Mouse (Mus musculus): ENCODE results near the gene Eif5a. TPM values are rescaled to one million over a fixed set of nuclear protein-coding genes. Genes with fewer than 3 reads are reported as not detected.
"Not testable (repeated sequence)": the region's sequence is repeated elsewhere in the genome, so short reads cannot be mapped to it uniquely, and the experiment has no call there.

Gene Eif5a
- polyA plus RNA-seq, 1 experiment = 1,243 TPM

- no peaks in the 10 kb centered on the region for H3K79me2 ChIP-seq (ENCODE audit: control insufficient read depth, insufficient read depth)
- H3K27me3 ChIP-seq (ENCODE audit: control insufficient read depth, insufficient read depth, insufficient read length) = peaks cover 36% of the 10 kb centered on the region
- H3K36me3 ChIP-seq (ENCODE audit: control insufficient read depth, insufficient read depth) = no peaks in the 10 kb centered on the region
- no peak overlapping the region for H3ac ChIP-seq (ENCODE audit: control insufficient read depth, insufficient read length)
- TF ChIP-seq MYOD1 (IDR thresholded peaks at IDR 0.05; ENCODE audit: control insufficient read depth in 1 of 3, insufficient read length in 2 of 3, low read depth in 2 of 3) (no peak), TCF12 (IDR thresholded peaks at IDR 0.05; ENCODE audit: insufficient read depth, poor library complexity, severe bottlenecking) (no peak), MYOG (IDR thresholded peaks at IDR 0.05; ENCODE audit: control insufficient read depth in 1 of 3, insufficient read depth in 1 of 3, insufficient read length in 2 of 3, low read depth in 2 of 3) (no peak), REST (IDR thresholded peaks at IDR 0.05; ENCODE audit: insufficient read depth, insufficient read length) (no peak), CEBPB (IDR thresholded peaks at IDR 0.05; ENCODE audit: insufficient read depth, poor library complexity, severe bottlenecking) (no peak), TCF3 (IDR thresholded peaks at IDR 0.05; ENCODE audit: insufficient read length, low read depth) (no peak), POLR2AphosphoS2 (IDR thresholded peaks at IDR 0.05; ENCODE audit: insufficient read length, low read depth) (no peak), SRF (IDR thresholded peaks at IDR 0.05; ENCODE audit: control insufficient read depth, insufficient read length, low read depth) (no peak), USF1 (IDR thresholded peaks at IDR 0.05; ENCODE audit: low read depth) (no peak), E2F4 (IDR thresholded peaks at IDR 0.05; ENCODE audit: insufficient read depth) (no peak), MAX (IDR thresholded peaks at IDR 0.05; ENCODE audit: low read depth) (no peak), POLR2A (IDR thresholded peaks at IDR 0.05; ENCODE audit: insufficient read length, low read depth) (no peak)
- no peak overlapping the region for H3K4me2 ChIP-seq (ENCODE audit: low read depth)
- H3K4me3 ChIP-seq = no peak overlapping the region
These were observed 40.1 kb upstream of the Eif5a start for GRCm38 (mm10) chr11:69961841-69962240.

- no peak overlapping the region for H3ac ChIP-seq (ENCODE audit: control insufficient read depth, insufficient read length)
- TF ChIP-seq TCF3 (IDR thresholded peaks at IDR 0.05; ENCODE audit: insufficient read length, low read depth) (no peak), REST (IDR thresholded peaks at IDR 0.05; ENCODE audit: insufficient read depth, insufficient read length) (no peak), USF1 (IDR thresholded peaks at IDR 0.05; ENCODE audit: low read depth) (no peak), SRF (IDR thresholded peaks at IDR 0.05; ENCODE audit: control insufficient read depth, insufficient read length, low read depth) (no peak), POLR2AphosphoS2 (IDR thresholded peaks at IDR 0.05; ENCODE audit: insufficient read length, low read depth) (no peak), TCF12 (IDR thresholded peaks at IDR 0.05; ENCODE audit: insufficient read depth, poor library complexity, severe bottlenecking) (no peak), POLR2A (IDR thresholded peaks at IDR 0.05; ENCODE audit: insufficient read length, low read depth) (no peak), CEBPB (IDR thresholded peaks at IDR 0.05; ENCODE audit: insufficient read depth, poor library complexity, severe bottlenecking) (no peak), MYOD1 (IDR thresholded peaks at IDR 0.05; ENCODE audit: control insufficient read depth in 1 of 3, insufficient read length in 2 of 3, low read depth in 2 of 3) (no peak), MAX (IDR thresholded peaks at IDR 0.05; ENCODE audit: low read depth) (no peak), E2F4 (IDR thresholded peaks at IDR 0.05; ENCODE audit: insufficient read depth) (no peak), MYOG (IDR thresholded peaks at IDR 0.05; ENCODE audit: control insufficient read depth in 1 of 3, insufficient read depth in 1 of 3, insufficient read length in 2 of 3, low read depth in 2 of 3) (no peak)
- no peaks in the 10 kb centered on the region for H3K36me3 ChIP-seq (ENCODE audit: control insufficient read depth, insufficient read depth)
These were observed 38.9 kb upstream of the Eif5a start for GRCm38 (mm10) chr11:69960616-69961015.

GRCm38 (mm10) chr11:69956218-69956617, 34.5 kb upstream of the Eif5a start:
- Histone ChIP-seq H3K4me3 (no peak overlapping the region), H3K36me3 (ENCODE audit: control insufficient read depth, insufficient read depth) (no peaks in the 10 kb centered on the region), H3K79me2 (ENCODE audit: control insufficient read depth, insufficient read depth) (no peaks in the 10 kb centered on the region), H3K4me2 (ENCODE audit: low read depth) (no peak overlapping the region), H3K27me3 (ENCODE audit: control insufficient read depth, insufficient read depth, insufficient read length) (peaks cover 11% of the 10 kb centered on the region), H3ac (ENCODE audit: control insufficient read depth, insufficient read length) (no peak overlapping the region)
- TF ChIP-seq E2F4 (IDR thresholded peaks at IDR 0.05; ENCODE audit: insufficient read depth) (no peak), REST (IDR thresholded peaks at IDR 0.05; ENCODE audit: insufficient read depth, insufficient read length) (no peak), MAX (IDR thresholded peaks at IDR 0.05; ENCODE audit: low read depth) (no peak)

More at GRCm38 (mm10) chr11:69960616-69961015, 38.9 kb upstream of the Eif5a start:
- peaks cover 28% of the 10 kb centered on the region for H3K27me3 ChIP-seq (ENCODE audit: control insufficient read depth, insufficient read depth, insufficient read length)
- no peak overlapping the region for H3K4me2 ChIP-seq (ENCODE audit: low read depth)
- no peak overlapping the region for H3K4me3 ChIP-seq
- no peaks in the 10 kb centered on the region for H3K79me2 ChIP-seq (ENCODE audit: control insufficient read depth, insufficient read depth)

- H3K36me3 ChIP-seq (ENCODE audit: control insufficient read depth, insufficient read depth); H3ac ChIP-seq (ENCODE audit: control insufficient read depth, insufficient read length); H3K79me2 ChIP-seq (ENCODE audit: control insufficient read depth, insufficient read depth); H3K4me2 ChIP-seq (ENCODE audit: low read depth); H3K4me3 ChIP-seq: not testable (repeated sequence)
- H3K27me3 ChIP-seq (ENCODE audit: control insufficient read depth, insufficient read depth, insufficient read length) = peaks cover 11% of the 10 kb centered on the region
These were observed 33.9 kb upstream of the Eif5a start for GRCm38 (mm10) chr11:69955618-69956017.

- no peaks in the 10 kb centered on the region for H3K79me2 ChIP-seq (ENCODE audit: control insufficient read depth, insufficient read depth)
- H3K4me3 ChIP-seq = no peak overlapping the region
- no peaks in the 10 kb centered on the region for H3K36me3 ChIP-seq (ENCODE audit: control insufficient read depth, insufficient read depth)
- no peak for TF ChIP-seq CEBPB (IDR thresholded peaks at IDR 0.05; ENCODE audit: insufficient read depth, poor library complexity, severe bottlenecking)
- no peak for TF ChIP-seq USF1 (IDR thresholded peaks at IDR 0.05; ENCODE audit: low read depth)
- no peak for TF ChIP-seq TCF12 (IDR thresholded peaks at IDR 0.05; ENCODE audit: insufficient read depth, poor library complexity, severe bottlenecking)
- no peak for TF ChIP-seq TCF3 (IDR thresholded peaks at IDR 0.05; ENCODE audit: insufficient read length, low read depth)
- TF ChIP-seq MYOG (IDR thresholded peaks at IDR 0.05; ENCODE audit: control insufficient read depth in 1 of 3, insufficient read depth in 1 of 3, insufficient read length in 2 of 3, low read depth in 2 of 3) = no peak
- no peak for TF ChIP-seq POLR2AphosphoS2 (IDR thresholded peaks at IDR 0.05; ENCODE audit: insufficient read length, low read depth)
- no peak for TF ChIP-seq REST (IDR thresholded peaks at IDR 0.05; ENCODE audit: insufficient read depth, insufficient read length)
- no peak for TF ChIP-seq POLR2A (IDR thresholded peaks at IDR 0.05; ENCODE audit: insufficient read length, low read depth)
- TF ChIP-seq MYOD1 (IDR thresholded peaks at IDR 0.05; ENCODE audit: control insufficient read depth in 1 of 3, insufficient read length in 2 of 3, low read depth in 2 of 3) = no peak
- TF ChIP-seq MAX (IDR thresholded peaks at IDR 0.05; ENCODE audit: low read depth) = no peak
- no peak for TF ChIP-seq SRF (IDR thresholded peaks at IDR 0.05; ENCODE audit: control insufficient read depth, insufficient read length, low read depth)
- TF ChIP-seq E2F4 (IDR thresholded peaks at IDR 0.05; ENCODE audit: insufficient read depth) = no peak
- H3ac ChIP-seq (ENCODE audit: control insufficient read depth, insufficient read length) = no peak overlapping the region
- no peak overlapping the region for H3K4me2 ChIP-seq (ENCODE audit: low read depth)
- peaks cover 11% of the 10 kb centered on the region for H3K27me3 ChIP-seq (ENCODE audit: control insufficient read depth, insufficient read depth, insufficient read length)
These were observed 31.6 kb upstream of the Eif5a start for GRCm38 (mm10) chr11:69953267-69953915.

Data from myocyte (in vitro differentiated cells).